In the genomic region with DNA sequence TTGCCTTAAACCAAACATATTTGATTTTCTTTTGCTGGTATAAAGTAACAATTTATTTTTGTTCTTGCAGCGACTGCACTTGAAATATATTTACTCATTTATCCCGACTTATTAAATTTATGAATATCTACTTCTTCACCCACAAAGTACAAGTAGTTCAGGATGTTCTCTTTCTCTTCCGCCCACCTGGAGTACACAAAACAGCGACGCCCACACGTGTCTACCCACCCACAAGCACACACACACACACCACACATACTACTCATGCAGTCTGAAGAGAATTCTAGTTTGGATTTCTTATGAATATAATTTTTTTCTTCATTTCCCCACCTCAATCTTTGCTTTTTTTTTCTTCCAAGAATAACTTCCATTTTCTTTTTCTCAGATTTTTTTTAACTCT, we compare ENCODE assay signal across 20 mouse cellular contexts. TPM values are rescaled to one million over a fixed set of nuclear protein-coding genes. Genes with fewer than 3 reads are reported as not detected.
"Had no signal": no experiment of that assay in that cellular context is flagged by ENCODE, and none has a peak within 500 bp of the region (broad histone marks: within the 10 kb centered on the region; RNA-seq: fewer than 3 reads in every experiment).

No protein-coding gene starts in this region.

- H3K4me3 ChIP-seq: liver, embryonic 13.5 days; liver, embryonic 15.5 days; lung, embryonic 15.5 days; megakaryocyte, embryonic 14.5 days; midbrain, embryonic 13.5 days; midbrain, embryonic 15.5 days; neural tube, embryonic 12.5 days; stomach, embryonic 15.5 days had no signal

- H3K27ac ChIP-seq: liver, embryonic 13.5 days; liver, embryonic 15.5 days; lung, embryonic 15.5 days; macrophage; midbrain, embryonic 13.5 days; midbrain, embryonic 15.5 days; neural tube, embryonic 12.5 days; stomach, embryonic 15.5 days; stomach, postnatal 0 days had no signal

- DNase-seq: liver, embryonic 13.5 days; liver, postnatal 0 days; lung, adult 2 months; lung, postnatal 14 days; lung, postnatal 36 days; thymus, adult 18-20 months; thymus, postnatal 14 days; thymus, postnatal 36 days had no signal

- ATAC-seq: liver, postnatal 0 days; lung, postnatal 0 days; midbrain, embryonic 13.5 days; midbrain, embryonic 15.5 days had no signal

RNA-seq across cellular contexts. Expression of gene Cd2, which starts 37.9 kb away (rescaled TPM):
- total RNA-seq: megakaryocyte progenitor cell, adult 5-6 weeks; midbrain, postnatal 0 days had no signal
